Mouse (Mus musculus): Measurements from ENCODE around the gene Fam71a. TPM values are rescaled to one million over a fixed set of nuclear protein-coding genes. Genes with fewer than 3 reads are reported as not detected.
"Not testable (repeated sequence)": the region's sequence is repeated elsewhere in the genome, so short reads cannot be mapped to it uniquely, and the experiment has no call there.

The Fam71a gene
- total RNA-seq, 4 experiments from 2014 or later: not detected

- peak in 1 of 2 experiments; percentile 12 for DNase-seq (ENCODE audit: low spot score in 2 of 2)
These were observed 18.0 kb upstream of the Fam71a start for GRCm38 (mm10) chr1:191182431-191183162.

DNA sequence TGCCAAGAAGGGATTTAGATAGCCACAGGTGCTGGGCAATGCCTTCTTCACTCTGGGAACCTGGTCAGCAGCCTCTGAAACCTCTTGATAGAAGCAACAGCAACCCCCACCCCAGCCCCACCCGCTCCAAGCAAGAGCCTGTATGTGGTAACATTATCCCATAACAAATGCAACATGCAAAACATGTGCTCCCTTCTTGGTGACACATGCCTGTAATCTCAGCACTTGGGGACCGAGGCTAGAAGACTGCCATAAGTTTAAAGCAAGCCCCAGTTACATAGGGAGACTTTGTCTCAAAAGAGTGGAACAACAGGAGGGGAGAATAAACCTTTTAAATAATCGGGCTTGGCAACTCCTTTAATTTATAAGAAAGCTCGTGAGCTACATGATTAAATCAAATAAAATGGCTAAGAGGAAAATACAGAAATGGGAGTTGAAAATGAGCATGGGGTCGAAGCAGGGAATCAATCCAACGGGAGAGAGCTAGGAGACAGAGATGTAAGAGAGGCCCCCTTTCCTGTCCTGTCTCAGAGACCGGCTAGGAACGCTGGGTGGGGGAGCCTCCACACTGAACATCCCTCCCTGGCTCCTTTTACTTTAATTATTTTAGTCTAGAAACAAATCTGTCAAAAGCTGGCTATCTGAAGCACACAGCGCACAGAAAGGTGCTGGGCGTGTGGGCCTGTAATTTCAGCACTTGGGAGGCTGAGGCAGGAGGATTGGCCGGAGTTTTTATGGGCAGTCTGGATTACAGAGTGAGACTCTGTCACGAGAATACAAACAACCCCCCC, 17.0 kb upstream of the Fam71a start:
- DNase-seq (ENCODE audit: low spot score in 2 of 2): no peak

GRCm38 (mm10) chr1:191180397-191180796, 15.8 kb upstream of the Fam71a start:
- no peak for DNase-seq (ENCODE audit: low spot score in 2 of 2)

GRCm38 (mm10) chr1:191179846-191180245, 15.2 kb upstream of the Fam71a start:
- no peak for DNase-seq (ENCODE audit: low spot score in 2 of 2)

GRCm38 (mm10) chr1:191178511-191179188, 14.0 kb upstream of the Fam71a start:
- no peak for DNase-seq (ENCODE audit: low spot score in 2 of 2)

DNA sequence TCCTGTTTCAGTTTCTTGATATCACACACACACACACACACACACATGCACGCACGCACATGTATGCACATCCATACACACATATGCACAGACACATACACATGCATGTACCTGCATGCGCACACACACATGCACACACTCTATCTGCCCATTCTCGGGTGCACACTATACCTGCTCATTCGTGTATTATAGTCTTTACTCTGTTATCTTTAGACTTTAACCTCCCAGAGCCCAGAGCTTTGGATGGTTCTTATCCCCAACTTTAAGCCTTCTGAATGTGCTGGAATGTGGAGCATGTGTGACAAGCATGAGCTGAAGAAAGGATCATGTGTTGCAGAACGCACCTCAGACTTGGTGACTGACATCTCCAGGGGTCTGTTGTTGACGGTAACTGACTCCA, 12.3 kb upstream of the Fam71a start:
- no peak for DNase-seq (ENCODE audit: low spot score in 2 of 2)

DNA sequence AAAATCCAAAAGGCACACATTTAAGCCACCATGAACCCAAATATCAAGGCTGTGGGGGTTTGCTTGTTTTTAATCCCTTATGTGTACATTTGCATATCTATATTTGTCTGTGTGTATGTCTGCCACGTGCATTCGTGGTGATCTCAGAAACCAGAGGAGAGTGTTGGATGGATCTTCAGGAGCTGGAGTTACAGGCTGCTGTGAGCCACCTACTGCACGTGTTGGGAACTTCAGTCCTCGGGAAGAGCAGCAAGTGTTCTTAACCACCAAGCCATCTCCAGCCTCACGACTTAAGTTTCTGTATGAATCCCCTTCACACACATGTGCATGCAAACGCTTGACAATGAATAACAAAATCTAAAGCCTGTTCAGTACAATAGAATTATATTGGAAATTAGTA, 7.9 kb upstream of the Fam71a start:
- DNase-seq (ENCODE audit: low spot score in 2 of 2): peak in 1 of 2 experiments; percentile 41

DNA sequence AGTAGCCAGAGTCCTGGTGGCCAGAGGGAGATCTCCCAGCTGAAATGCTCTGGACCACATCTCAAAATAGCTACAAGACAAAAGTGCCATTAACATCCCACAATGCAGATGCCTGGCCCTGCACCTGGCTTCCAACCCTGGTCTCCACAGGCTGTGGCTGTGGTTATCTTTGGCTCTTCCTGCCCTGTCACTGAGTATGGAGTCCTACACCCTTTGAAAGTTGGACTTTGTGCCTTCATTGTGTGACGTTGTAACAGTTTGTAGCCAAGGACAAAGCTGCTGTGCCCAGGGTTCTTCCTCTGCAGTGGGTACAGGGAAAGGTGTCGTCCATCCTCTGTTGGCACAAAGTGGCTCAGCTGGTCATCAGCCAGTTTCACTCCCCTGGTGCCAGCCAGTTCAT, 5.8 kb upstream of the Fam71a start:
- no peak for DNase-seq (ENCODE audit: low spot score in 2 of 2)

GRCm38 (mm10) chr1:191166189-191166588, 1.6 kb upstream of the Fam71a start:
- DNase-seq (ENCODE audit: low spot score in 2 of 2): no peak

DNA sequence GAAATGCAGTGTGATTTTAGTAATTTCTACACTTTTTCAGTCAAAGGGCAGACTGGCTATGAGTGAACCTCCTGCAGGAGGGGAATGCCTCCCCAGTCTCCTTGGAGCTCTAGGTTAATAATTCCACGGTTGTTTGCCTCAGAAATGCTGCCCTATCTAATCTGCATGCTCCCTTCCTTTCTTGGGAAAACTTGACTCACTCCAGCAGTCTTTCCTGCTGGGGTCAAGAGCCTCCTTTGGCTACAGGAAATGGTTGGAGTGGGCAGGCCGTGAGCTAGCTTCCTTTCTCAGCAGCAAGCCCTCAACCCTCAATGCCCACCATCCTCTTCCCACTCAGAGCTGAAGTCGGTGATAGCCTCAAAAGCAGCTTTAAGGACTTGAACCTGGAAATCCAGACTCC, 10.3 kb downstream of the Fam71a start:
- DNase-seq (ENCODE audit: low spot score in 2 of 2): no peak

GRCm38 (mm10) chr1:191153052-191153451, 11.6 kb downstream of the Fam71a start:
- peak; percentile 19 to 41 for DNase-seq (ENCODE audit: low spot score in 2 of 2)

GRCm38 (mm10) chr1:191150924-191151605, 13.6 kb downstream of the Fam71a start:
- no peak for DNase-seq (ENCODE audit: low spot score in 2 of 2)

- DNase-seq (ENCODE audit: low spot score in 2 of 2): not testable (repeated sequence)
These were observed 15.1 kb downstream of the Fam71a start for GRCm38 (mm10) chr1:191149489-191149888.

DNA sequence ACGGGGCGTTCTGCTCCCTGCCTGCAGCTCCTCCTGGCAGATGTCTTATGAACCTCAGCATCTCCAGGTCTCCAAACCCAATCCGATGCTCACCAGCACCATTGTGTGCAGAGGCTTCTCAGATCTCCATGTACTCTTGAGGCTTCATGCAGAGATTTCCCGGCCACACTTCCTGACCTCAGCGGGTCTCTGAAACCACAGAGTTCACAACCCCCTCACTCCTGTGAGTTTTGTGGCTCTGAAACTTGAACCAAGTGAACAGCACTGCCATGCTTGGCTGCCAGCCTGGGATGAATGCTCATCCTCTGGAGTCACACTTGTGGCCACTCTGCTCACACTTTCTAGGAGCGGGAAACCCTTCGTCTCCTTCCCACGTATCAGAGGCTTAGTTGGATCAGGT, 23.6 kb downstream of the Fam71a start:
- DNase-seq (ENCODE audit: low spot score in 2 of 2): no peak

DNA sequence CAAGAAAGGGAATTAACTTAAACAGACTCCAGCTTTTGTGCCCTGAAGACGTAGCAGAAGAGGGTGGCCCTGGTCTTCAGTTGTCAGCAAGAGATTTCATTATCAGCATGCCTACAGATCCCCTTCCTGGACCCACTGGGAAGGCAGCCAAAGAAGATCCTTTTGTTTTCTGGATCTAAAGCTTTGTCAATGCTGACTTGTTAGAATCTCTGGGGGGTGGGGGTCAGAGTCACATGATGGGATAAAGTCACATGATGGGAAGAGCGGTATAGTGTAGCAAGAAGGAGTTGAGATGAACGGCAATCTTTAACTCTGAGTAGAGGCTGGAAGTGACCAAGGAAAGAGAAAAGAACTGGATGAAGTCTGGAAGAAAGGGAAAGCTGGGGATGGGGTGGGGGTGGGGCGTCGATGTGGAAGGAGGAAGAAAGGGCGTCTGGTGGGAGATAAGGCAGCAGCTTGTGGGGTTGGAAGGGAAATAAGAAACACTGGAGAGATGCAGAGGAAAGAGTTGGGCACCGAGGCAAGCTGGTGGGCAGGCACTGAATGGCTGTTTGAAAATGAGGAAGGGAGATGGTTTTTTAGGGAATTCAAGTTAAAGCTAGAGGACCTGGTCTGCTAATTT, 25.6 kb downstream of the Fam71a start:
- no peak for DNase-seq (ENCODE audit: low spot score in 2 of 2)

- DNase-seq (ENCODE audit: low spot score in 2 of 2): no peak
These were observed 26.2 kb downstream of the Fam71a start for GRCm38 (mm10) chr1:191138436-191138835.

GRCm38 (mm10) chr1:191135406-191135805, 29.2 kb downstream of the Fam71a start:
- DNase-seq (ENCODE audit: low spot score in 2 of 2): no peak

DNA sequence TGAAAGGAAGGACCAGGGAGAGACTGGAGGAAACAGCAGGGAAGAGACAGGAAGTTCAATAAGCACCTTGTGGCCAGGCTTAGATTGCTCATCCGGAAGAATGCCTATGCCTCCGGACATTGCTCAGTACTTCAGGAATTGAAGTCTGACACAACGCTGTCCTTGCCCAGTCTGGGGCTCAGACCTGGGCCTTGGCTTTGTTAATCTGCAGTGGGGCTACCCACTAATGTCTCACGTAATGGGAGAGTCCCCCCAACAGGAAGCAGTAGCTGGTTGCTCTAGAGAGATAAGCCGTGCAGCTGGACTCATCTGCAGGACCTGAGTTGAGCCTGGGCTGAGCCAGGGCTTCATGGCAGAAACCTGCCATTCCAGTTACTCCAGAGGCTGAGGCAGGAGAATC, 31.7 kb downstream of the Fam71a start:
- no peak for DNase-seq (ENCODE audit: low spot score in 2 of 2)

DNA sequence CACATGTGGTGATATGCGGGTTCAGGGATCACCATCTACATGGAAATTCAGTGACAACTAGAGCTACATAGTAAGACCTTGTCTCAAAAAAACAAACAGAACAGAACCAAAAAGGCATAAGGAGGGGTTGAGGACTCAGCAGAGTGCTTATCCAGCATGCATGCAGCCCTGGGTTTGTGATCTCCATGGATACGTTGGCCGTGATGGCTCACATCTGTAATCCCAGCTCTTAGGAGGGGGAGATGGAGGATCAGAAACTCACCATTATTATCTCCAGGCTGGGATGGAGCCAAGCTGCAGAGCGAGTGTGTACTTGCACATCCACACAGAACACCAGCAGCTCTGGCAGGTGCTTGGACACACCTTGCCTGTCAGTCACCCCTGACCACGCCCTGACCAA, 32.4 kb downstream of the Fam71a start:
- DNase-seq (ENCODE audit: low spot score in 2 of 2): no peak

DNA sequence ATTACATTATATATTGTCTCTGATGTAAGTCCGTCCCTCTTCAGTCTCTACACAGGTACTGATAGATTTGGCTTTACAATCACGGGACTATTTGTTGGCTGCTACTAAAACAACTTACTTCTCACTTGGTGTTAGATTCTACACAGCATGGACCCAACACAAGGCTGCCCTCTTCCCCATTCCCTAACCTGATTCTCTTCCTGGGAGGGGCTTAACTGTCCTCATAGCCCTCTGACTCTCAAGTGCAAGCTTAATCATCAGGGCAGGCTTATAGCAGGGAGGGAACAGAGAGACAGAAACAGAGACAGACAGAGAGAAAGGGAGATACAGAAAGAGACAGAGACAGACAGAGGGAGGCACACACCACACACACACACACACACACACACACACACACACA, 32.9 kb downstream of the Fam71a start:
- no peak for DNase-seq (ENCODE audit: low spot score in 2 of 2)
